Mouse (Mus musculus) thymus, adult 2 months (tissue): Measurements from ENCODE around the gene Mdh1.

ENCODE experiments used
- CTCF ChIP-seq: fragments of 200-500 bp; IDR thresholded peaks from 2 replicates; pipeline ENCODE4 v1.5.1; 2012; ENCODE audit warnings: mild to moderate bottlenecking, control low read depth, low read length, moderate library complexity, borderline replicate concordance; ENCODE audit not compliant: control insufficient read depth, poor library complexity, insufficient read depth; ENCODE audit errors: extremely low read depth
- POLR2A ChIP-seq: fragments of 200-500 bp; IDR thresholded peaks from 2 replicates; pipeline ENCODE4 v1.6.1; 2012; ENCODE audit warnings: mild to moderate bottlenecking, low read length, control low read depth, moderate library complexity; ENCODE audit not compliant: control insufficient read depth, poor library complexity, insufficient read depth; ENCODE audit errors: extremely low read depth

- TF ChIP-seq CTCF: no peak
- no peak for TF ChIP-seq POLR2A
These were observed 54.4 kb downstream of the Mdh1 start for GRCm38 (mm10) chr11:21517726-21518125.
